Mouse (Mus musculus): ENCODE results near the gene D1Ertd622e. TPM values are rescaled to one million over a fixed set of nuclear protein-coding genes. Genes with fewer than 3 reads are reported as not detected.
A peak's percentile ranks its signal among the peaks of the same experiment; 100 is the strongest.

Gene D1Ertd622e
- 61.2 and 66.7 TPM in 2 replicates for polyA plus RNA-seq (2014; fragmentation: Nextera tagmentation; extraction: Ambion mirVana)

DNA sequence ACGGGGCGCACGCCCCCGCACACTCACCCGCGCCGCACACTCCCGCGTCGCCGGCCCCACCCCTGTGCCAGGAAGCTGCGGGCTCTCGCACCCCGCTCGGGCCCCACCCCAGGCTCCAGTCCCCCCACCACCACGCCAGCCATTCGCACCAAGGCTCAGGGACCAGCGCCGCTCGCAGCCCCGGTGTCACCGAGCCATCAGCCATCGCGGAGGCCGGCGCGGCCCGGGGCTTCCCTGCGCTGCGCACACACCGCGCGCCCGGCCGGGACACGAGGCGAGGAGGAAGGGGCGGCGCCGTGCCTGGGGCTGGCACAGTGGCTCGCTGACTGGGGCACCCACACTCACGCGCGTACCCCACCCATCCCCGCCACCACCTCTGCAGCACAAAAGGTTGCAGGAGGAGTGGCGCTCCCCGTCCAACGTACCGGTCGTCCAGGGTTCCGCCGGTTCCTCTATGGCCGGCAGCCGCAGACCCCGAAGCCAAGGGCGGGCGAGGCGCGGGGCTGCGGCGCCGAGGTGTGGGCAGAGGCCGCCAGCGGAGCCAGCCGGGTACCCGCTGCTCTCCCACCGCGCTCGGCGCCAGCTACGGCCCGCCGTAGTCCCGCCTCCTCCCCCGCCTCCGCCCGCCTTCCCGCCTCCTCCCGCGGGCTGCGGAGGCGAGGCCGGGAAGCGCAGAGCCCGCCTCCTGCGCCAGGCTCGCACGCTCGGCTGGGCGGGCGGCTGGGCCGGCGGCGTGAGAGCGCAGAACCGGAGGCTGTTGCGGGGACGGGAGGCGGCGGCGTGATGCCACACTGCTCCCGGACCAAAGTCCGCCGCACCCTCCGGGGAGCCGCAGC, at the start of gene D1Ertd622e:
Gene D1Ertd622e, minus strand, starts transcription at position 669 of the 836 bp plus-strand sequence.
- no peaks in the 10 kb centered on the region for H3K36me3 ChIP-seq (ENCODE audit: control insufficient read depth, insufficient read depth, low read length)
- DNase-seq (ENCODE audit: low spot score) (peak; percentile 91), ATAC-seq (peak; percentile 94)
- H3K9me3 ChIP-seq (replicated peaks; ENCODE audit: control insufficient read depth, low read length) = no peaks in the 10 kb centered on the region
- peak within 1 kb of the TSS; percentile 98 for H3K27ac ChIP-seq (ENCODE audit: low read depth, low read length)
- peaks cover 23% of the 10 kb centered on the region for H3K4me1 ChIP-seq (ENCODE audit: control insufficient read depth, insufficient read depth, low read length)
- H3K27me3 ChIP-seq (replicated peaks; ENCODE audit: control insufficient read depth, insufficient read depth, low read length) = no peaks in the 10 kb centered on the region
- H3K9ac ChIP-seq (ENCODE audit: low read length) = peak within 1 kb of the TSS; percentile 92
- peak within 1 kb of the TSS; percentile 65 for H3K4me2 ChIP-seq (ENCODE audit: low read length)
- H3K4me3 ChIP-seq (ENCODE audit: low read depth, low read length) = peak within 1 kb of the TSS; percentile 93
- WGBS = under 1% methylated on average over 67 of the region's 106 CpGs

- no peaks in the 10 kb centered on the region for H3K9me3 ChIP-seq (replicated peaks; ENCODE audit: control insufficient read depth, low read length)
- H3K4me1 ChIP-seq (ENCODE audit: control insufficient read depth, insufficient read depth, low read length) = no peaks in the 10 kb centered on the region
- no peak overlapping the region for H3K9ac ChIP-seq (ENCODE audit: low read length)
- H3K4me2 ChIP-seq (ENCODE audit: low read length) = no peak overlapping the region
- 93% methylated on average over 3 of the region's 3 CpGs for WGBS
- DNase-seq (ENCODE audit: low spot score) (no peak), ATAC-seq (no peak)
- no peaks in the 10 kb centered on the region for H3K27me3 ChIP-seq (replicated peaks; ENCODE audit: control insufficient read depth, insufficient read depth, low read length)
- H3K4me3 ChIP-seq (ENCODE audit: low read depth, low read length) = no peak overlapping the region
- H3K27ac ChIP-seq (ENCODE audit: low read depth, low read length) = no peak overlapping the region
- H3K36me3 ChIP-seq (ENCODE audit: control insufficient read depth, insufficient read depth, low read length) = peaks cover 43% of the 10 kb centered on the region
Observed at GRCm38 (mm10) chr1:97710520-97710919, 48.6 kb upstream of the D1Ertd622e start.

GRCm38 (mm10) chr1:97705389-97705788, 43.5 kb upstream of the D1Ertd622e start:
- DNase-seq (ENCODE audit: low spot score) = no peak
- H3K36me3 ChIP-seq (ENCODE audit: control insufficient read depth, insufficient read depth, low read length) = peaks cover 30% of the 10 kb centered on the region
- no peak overlapping the region for H3K9ac ChIP-seq (ENCODE audit: low read length)
- H3K27me3 ChIP-seq (replicated peaks; ENCODE audit: control insufficient read depth, insufficient read depth, low read length) = no peaks in the 10 kb centered on the region
- ATAC-seq = no peak
- no peaks in the 10 kb centered on the region for H3K4me1 ChIP-seq (ENCODE audit: control insufficient read depth, insufficient read depth, low read length)
- no peak overlapping the region for H3K4me3 ChIP-seq (ENCODE audit: low read depth, low read length)
- H3K27ac ChIP-seq (ENCODE audit: low read depth, low read length) = no peak overlapping the region
- no peaks in the 10 kb centered on the region for H3K9me3 ChIP-seq (replicated peaks; ENCODE audit: control insufficient read depth, low read length)
- H3K4me2 ChIP-seq (ENCODE audit: low read length) = no peak overlapping the region

DNA sequence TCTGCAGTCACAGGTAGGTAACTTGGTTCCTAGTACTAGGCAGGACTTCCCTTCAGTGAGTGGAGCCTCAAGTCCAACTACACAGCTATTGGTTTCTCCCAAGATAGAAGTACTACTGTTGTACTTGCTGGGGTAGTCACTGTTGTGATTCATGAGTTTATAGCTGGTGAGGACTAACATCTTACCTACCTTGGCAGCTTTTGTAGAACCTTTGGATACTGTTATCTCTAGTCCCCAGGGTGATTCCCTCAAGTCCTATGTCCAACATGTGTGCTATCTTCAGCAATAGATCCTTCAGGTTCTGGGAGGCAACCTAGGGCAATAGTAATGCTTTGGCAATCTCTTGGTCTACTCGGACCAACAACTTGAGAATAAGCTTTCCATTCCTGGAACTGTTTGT, 42.8 kb upstream of the D1Ertd622e start:
- WGBS = 95% methylated on average over 1 of the region's 1 CpGs
- H3K9me3 ChIP-seq (replicated peaks; ENCODE audit: control insufficient read depth, low read length) = no peaks in the 10 kb centered on the region
- no peak overlapping the region for H3K27ac ChIP-seq (ENCODE audit: low read depth, low read length)
- no peak overlapping the region for H3K4me2 ChIP-seq (ENCODE audit: low read length)
- DNase-seq (ENCODE audit: low spot score) = no peak
- ATAC-seq = no peak
- no peaks in the 10 kb centered on the region for H3K27me3 ChIP-seq (replicated peaks; ENCODE audit: control insufficient read depth, insufficient read depth, low read length)
- H3K9ac ChIP-seq (ENCODE audit: low read length) = no peak overlapping the region
- no peaks in the 10 kb centered on the region for H3K4me1 ChIP-seq (ENCODE audit: control insufficient read depth, insufficient read depth, low read length)
- H3K4me3 ChIP-seq (ENCODE audit: low read depth, low read length) = no peak overlapping the region
- peaks cover 26% of the 10 kb centered on the region for H3K36me3 ChIP-seq (ENCODE audit: control insufficient read depth, insufficient read depth, low read length)

- Histone ChIP-seq H3K9me3 (replicated peaks; ENCODE audit: control insufficient read depth, low read length) (no peaks in the 10 kb centered on the region), H3K9ac (ENCODE audit: low read length) (no peak overlapping the region), H3K4me3 (ENCODE audit: low read depth, low read length) (no peak overlapping the region), H3K27me3 (replicated peaks; ENCODE audit: control insufficient read depth, insufficient read depth, low read length) (no peaks in the 10 kb centered on the region), H3K27ac (ENCODE audit: low read depth, low read length) (no peak overlapping the region), H3K4me1 (ENCODE audit: control insufficient read depth, insufficient read depth, low read length) (no peaks in the 10 kb centered on the region), H3K36me3 (ENCODE audit: control insufficient read depth, insufficient read depth, low read length) (peaks cover 2% of the 10 kb centered on the region; the same call in 1 of the 2 replicates), H3K4me2 (ENCODE audit: low read length) (no peak overlapping the region)
- DNase-seq (ENCODE audit: low spot score) (no peak), ATAC-seq (peak; percentile 49; the same call in 1 of the 2 replicates)
- WGBS = 19% methylated on average over 11 of the region's 11 CpGs
Observed at GRCm38 (mm10) chr1:97698956-97699570, 37.2 kb upstream of the D1Ertd622e start.

GRCm38 (mm10) chr1:97697273-97697672, 35.4 kb upstream of the D1Ertd622e start:
- Histone ChIP-seq H3K4me3 (ENCODE audit: low read depth, low read length) (no peak overlapping the region), H3K27me3 (replicated peaks; ENCODE audit: control insufficient read depth, insufficient read depth, low read length) (no peaks in the 10 kb centered on the region), H3K4me1 (ENCODE audit: control insufficient read depth, insufficient read depth, low read length) (no peaks in the 10 kb centered on the region), H3K9ac (ENCODE audit: low read length) (no peak overlapping the region), H3K27ac (ENCODE audit: low read depth, low read length) (no peak overlapping the region), H3K4me2 (ENCODE audit: low read length) (no peak overlapping the region), H3K9me3 (replicated peaks; ENCODE audit: control insufficient read depth, low read length) (no peaks in the 10 kb centered on the region), H3K36me3 (ENCODE audit: control insufficient read depth, insufficient read depth, low read length) (no peaks in the 10 kb centered on the region)
- no peak for DNase-seq (ENCODE audit: low spot score)
- ATAC-seq = no peak
- 93% methylated on average over 1 of the region's 1 CpGs for WGBS

GRCm38 (mm10) chr1:97693825-97694224, 32.0 kb upstream of the D1Ertd622e start:
- H3K9me3 ChIP-seq (replicated peaks; ENCODE audit: control insufficient read depth, low read length) = no peaks in the 10 kb centered on the region
- ATAC-seq = no peak
- H3K9ac ChIP-seq (ENCODE audit: low read length) = no peak overlapping the region
- H3K4me2 ChIP-seq (ENCODE audit: low read length) = no peak overlapping the region
- no peak for DNase-seq (ENCODE audit: low spot score)
- no peaks in the 10 kb centered on the region for H3K36me3 ChIP-seq (ENCODE audit: control insufficient read depth, insufficient read depth, low read length)
- H3K4me3 ChIP-seq (ENCODE audit: low read depth, low read length) = no peak overlapping the region
- H3K27ac ChIP-seq (ENCODE audit: low read depth, low read length) = no peak overlapping the region
- H3K4me1 ChIP-seq (ENCODE audit: control insufficient read depth, insufficient read depth, low read length) = no peaks in the 10 kb centered on the region
- H3K27me3 ChIP-seq (replicated peaks; ENCODE audit: control insufficient read depth, insufficient read depth, low read length) = no peaks in the 10 kb centered on the region

GRCm38 (mm10) chr1:97688756-97689155, 26.9 kb upstream of the D1Ertd622e start:
- Histone ChIP-seq H3K4me1 (ENCODE audit: control insufficient read depth, insufficient read depth, low read length) (no peaks in the 10 kb centered on the region), H3K27ac (ENCODE audit: low read depth, low read length) (no peak overlapping the region), H3K9ac (ENCODE audit: low read length) (no peak overlapping the region), H3K4me3 (ENCODE audit: low read depth, low read length) (no peak overlapping the region), H3K4me2 (ENCODE audit: low read length) (no peak overlapping the region), H3K27me3 (replicated peaks; ENCODE audit: control insufficient read depth, insufficient read depth, low read length) (no peaks in the 10 kb centered on the region), H3K9me3 (replicated peaks; ENCODE audit: control insufficient read depth, low read length) (no peaks in the 10 kb centered on the region), H3K36me3 (ENCODE audit: control insufficient read depth, insufficient read depth, low read length) (no peaks in the 10 kb centered on the region)
- WGBS = 14% methylated on average over 3 of the region's 3 CpGs
- peak; percentile 81 for ATAC-seq
- peak; percentile 73 for DNase-seq (ENCODE audit: low spot score)
